Mouse (Mus musculus) brain, adult 2 months (tissue): ENCODE data around the gene Slc4a2.

Source experiments
- DNase-seq: peaks from one replicate; pipeline ENCODE4 v3.0.0; 2011; ENCODE audit warnings: low read depth, low spot score

The Slc4a2 gene

GRCm38 (mm10) chr5:24423129-24424003, at the start of gene Slc4a2, which contains the start of gene Cdk5:
Gene Slc4a2 (plus strand): TSS chr5:24423837.
Gene Cdk5 (minus strand): TSS chr5:24423530.
- DNase-seq = peak; percentile 100

- peak; percentile 63 for DNase-seq
Observed at GRCm38 (mm10) chr5:24374216-24374615, 49.4 kb upstream of the Slc4a2 start.

GRCm38 (mm10) chr5:24374666-24375328, 48.8 kb upstream of the Slc4a2 start:
- DNase-seq = peak; percentile 24

- no peak for DNase-seq
Observed at GRCm38 (mm10) chr5:24378700-24379099, 44.9 kb upstream of the Slc4a2 start.

DNA sequence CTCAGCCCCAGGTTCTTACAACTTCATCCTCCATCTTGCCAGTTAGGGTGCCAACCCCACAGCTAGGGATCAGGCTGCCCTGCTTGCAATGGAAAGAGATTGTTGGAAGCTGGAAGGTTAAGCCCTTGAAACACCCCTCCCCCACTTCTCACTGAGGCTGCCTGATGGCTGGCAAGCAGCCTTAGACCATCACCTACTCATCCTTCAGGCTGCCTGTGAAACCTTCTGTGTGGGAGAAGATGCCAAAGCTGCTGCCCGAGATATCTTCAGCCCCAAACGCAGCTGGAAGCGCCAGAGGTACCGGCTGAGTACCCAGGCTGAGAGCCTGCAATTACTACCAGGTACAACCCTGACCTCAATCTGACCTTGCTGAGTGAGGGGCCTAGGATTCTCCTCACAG, 44.1 kb upstream of the Slc4a2 start:
- DNase-seq = peak; percentile 59

DNA sequence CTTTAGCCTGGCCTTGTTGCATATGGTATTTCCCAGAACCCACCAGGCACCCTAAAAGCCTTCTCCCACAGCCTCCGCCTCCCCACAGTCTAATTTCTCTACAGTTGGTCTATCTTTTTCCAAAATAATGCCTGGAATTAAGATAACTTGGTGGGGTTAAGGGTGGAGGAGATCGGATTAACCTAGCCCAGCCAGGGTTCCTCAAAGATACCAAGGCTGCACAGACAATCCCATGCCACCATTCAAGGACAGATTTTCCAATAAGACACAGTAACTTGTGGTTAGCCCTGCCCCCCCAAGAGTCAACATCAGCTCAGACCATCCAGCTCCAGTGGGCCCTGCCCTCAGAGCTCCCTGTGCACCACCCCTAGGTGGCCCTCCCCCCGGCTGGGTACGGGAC, 43.1 kb upstream of the Slc4a2 start:
- no peak for DNase-seq

- DNase-seq = no peak
Observed at GRCm38 (mm10) chr5:24381486-24381885, 42.2 kb upstream of the Slc4a2 start.

DNA sequence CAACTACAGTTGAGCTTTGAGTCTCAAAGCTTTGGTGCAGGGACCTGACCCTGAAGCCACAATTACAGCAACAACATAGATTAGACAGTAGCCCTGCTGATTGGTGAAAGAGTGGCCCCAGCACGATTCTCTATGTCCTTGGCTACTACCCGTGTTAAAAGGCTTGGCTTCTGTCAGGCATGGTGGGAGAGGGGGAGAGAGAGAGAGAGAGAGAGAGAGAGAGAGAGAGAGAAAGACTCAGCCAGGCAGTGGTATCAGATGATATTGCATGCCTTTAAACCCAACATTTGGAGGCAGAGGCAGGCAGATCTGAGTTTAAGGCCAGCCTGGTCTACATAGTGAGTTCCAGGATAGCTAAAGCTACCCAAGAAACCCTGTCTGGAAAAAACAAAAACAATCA, 41.6 kb upstream of the Slc4a2 start:
- DNase-seq = no peak

DNA sequence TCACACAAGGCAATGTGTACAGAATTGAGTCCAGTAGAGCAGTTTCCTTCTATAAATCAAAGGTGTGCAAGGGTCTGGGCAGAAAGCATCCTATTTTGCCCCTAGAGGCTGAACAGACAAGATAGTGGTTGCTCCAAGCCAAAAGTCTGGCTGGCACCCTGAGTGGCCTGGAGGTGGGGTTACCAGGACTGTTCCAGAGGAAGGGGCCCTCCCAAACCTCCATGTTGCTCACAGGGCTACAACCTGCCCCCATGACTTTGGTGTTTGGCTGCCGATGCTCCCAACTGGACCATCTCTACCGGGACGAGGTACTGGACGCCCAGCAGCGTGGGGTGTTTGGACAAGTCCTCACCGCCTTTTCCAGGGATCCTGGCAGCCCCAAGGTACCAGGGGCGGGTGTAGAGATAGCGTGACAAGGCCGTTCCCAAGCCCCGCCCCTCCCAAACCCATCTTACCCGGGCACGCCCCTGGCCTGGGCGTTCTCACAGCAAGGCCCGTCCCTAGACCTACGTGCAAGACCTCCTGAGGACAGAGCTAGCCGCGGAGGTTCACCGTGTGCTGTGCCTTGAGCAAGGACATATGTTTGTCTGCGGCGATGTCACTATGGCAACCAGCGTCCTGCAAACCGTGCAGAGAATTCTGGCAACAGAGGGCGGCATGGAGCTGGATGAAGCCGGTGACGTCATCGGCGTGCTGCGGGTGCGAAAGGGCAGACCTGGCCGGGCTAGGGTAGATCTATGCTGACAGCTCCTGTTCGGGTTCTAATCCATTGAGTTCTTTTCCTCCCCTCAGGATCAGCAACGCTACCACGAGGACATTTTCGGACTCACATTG, 40.4 kb upstream of the Slc4a2 start:
- DNase-seq = peak; percentile 99

- peak; percentile 82 for DNase-seq
Observed at GRCm38 (mm10) chr5:24384407-24384806, 39.2 kb upstream of the Slc4a2 start.

DNA sequence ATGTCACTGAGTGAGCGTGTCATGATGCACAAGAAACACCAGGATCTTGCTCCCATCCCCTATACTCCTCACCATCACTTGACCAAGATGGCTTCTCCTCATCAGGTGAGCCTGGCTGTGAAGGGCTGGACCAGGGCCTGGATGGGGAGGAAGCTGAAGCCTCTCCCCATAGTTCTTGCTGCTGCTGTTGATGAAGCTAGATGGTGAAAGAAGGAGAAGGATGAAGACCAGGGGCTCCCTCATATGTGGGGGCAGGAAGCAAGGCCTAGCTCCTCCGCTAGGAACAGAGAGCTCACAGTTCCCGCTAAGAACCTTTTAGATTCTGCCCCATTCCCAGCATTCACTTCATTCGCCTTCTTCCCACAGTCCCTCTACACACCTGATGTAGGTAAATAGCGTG, 38.3 kb upstream of the Slc4a2 start:
- no peak for DNase-seq

DNA sequence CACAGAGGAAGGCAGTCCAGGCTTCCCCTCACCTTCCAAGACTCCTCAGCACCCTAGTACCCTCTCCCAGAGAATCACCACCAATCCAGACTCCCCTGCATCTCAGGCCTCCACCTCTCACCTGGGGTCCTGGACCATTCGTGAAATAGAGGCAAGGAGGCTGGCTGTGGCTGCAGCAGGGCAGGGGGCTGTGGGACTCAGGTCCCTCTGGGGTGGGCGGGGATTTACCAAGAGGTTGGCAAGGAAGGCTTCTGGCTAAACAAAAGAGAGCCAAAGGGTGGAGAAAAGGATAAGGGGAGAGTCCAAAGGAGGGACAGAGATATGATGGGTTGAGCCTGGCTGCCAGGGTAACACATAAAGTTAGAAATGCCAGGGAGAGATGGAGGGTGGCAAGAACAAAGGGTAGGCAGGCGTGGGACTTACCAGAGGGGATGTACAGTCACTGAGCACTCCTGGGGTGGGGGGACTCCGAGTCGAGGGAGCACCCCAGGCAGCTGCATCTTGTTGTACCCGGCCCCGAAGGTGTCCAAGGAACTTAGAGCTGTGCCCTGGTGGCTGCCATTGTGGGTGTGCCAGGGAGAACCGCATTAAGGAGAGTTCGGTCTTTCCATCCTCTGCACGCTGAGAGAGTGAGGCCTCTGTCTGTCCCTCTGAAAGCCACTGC, 37.6 kb upstream of the Slc4a2 start:
- DNase-seq = no peak

DNA sequence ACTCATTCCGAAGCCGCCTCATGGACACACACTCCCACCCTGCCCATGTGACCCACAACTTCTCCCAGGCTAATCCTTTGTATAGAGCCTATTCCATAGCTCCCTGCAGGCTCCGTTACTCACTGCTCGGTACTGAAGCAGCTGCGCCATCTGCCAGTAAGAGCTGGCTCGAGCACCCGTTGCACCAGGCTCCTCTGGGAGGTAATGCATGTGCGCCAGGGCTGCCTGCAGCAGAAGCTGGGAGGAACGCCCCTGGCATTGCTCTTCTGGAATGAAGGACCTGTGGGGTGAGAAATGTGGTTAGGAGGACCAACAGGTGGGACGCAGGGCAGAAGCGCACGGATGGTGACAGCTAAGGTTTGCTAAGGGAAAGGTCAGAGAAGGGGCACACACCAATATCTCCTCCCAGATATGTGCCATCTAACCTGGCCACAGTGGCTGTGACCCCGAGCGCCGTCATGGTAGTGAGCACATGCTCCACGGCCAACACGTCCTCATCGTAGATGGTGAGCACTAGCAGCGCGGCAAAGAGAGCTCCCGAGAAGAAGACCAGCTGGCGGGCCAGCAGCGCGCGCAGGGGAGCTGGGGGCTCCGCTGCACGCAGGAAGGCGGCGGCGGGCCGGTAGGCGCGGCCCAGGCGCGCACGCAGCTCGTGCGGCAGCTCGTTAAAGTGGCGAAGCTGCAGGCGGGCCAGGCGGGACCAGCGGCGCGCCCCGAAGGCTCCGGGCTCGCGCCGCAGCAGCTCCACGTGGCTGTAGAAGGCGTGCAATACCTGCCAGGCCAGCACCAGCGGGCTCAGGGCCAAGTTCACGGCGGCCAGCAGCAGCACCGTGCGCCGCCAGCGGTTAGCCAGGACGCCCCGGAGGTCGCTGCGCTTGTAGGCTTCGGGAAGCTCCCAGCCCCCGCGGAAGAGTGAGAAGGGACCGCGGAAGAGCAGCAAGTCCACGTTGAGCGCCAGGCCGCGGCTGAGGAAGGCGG, 36.1 kb upstream of the Slc4a2 start:
- peak; percentile 92 for DNase-seq

DNA sequence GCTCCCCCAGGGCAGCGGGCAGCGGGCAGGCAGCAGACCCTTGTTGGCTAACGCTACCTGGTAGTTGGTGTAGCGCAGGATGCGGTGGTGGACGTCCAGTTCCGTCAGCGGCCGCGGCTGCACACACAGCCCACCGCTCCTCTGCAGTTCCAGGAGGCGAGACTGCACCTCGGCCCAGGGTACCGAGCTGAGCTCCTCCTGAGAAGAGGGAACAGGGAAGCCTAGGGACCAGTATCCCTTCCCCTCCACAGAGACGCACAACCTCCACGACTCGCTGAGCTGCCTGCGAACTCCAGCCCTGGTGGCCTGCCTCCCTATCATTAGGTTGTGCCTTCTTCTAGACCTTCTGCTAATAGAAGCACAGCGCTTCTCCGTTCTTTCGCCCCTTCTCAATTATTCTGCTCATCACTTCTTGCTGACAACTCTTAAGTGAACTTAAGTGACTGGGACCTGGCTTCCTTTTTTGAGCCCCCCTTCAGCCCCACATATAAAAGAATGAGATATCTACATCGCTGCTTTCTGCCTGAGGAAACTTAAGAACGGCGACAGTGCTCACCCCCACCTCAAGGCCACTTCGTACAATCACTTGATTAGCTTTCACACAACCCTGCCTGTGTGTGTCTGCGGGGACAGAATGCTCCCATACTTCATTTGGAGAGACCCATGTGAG, 35.3 kb upstream of the Slc4a2 start:
- no peak for DNase-seq

- peak; percentile 39 for DNase-seq
Observed at GRCm38 (mm10) chr5:24389011-24389657, 34.5 kb upstream of the Slc4a2 start.

DNA sequence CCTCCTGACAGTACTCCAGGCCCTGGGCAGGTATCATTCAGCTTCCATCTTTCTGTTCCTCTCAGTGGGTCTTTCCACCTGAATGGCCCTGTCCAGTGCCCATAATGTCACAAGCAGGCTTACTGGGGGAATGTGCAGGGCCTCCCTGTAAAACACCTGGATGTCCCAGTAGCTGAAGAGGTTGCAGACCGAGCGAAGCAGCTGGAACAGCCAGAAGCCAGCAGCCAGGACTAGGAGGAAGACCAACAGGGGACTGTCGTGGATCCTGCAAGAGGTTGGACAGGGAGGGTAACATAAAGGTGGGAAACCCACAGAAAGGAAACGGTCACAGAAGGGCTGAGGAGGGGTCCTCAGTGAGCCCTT, 34.0 kb upstream of the Slc4a2 start:
- DNase-seq = no peak

GRCm38 (mm10) chr5:24391864-24392263, 31.8 kb upstream of the Slc4a2 start, which contains the start of gene Atg9b:
Gene Atg9b (minus strand): TSS chr5:24392143.
- no peak for DNase-seq

DNA sequence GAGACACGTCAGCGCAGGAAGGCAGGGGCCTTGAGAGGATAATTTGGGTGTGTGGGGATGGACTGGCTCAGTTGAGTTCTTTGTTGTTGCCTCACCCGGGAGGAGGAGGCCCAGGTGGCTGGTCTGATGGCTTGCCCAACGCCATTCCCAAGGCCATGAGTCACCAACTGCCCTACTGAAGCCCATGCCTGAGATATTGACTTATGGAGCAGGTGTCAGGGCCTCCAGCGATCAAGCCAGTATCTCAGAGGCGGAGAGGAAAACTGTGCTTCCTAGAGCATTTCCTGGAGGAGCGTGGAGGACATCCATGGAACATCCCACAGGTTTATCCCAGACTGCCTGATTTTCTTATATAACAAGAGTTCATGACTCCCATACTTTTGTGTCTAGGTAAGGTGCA, 30.9 kb upstream of the Slc4a2 start:
- no peak for DNase-seq

DNA sequence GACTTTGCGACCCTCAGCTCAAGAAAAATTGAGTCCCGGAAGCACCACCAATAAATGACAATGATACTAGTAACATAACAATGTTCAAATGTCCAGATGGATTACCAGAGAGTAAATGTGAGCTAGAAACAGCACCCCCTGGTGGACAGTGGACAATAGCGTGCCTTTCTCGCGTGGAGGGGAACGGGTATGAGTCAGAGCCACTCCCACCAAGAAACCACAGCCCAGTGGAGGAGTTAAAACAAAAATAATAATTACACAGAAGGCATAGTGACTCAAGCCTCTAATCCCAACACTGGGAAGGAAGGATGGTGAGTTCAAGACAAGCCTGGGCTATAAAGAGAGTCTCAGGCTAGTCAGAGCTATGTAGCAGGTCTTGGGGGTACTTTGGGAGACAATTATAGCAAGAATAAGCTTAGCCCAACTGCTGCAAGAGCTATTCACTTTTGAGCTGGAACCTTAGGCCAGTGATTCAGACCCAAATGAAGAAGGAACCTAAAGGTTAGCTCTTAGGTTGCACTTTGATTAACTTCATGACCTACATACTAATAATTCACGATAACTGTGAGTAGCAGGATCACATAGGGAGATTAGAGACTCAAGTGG, 30.1 kb upstream of the Slc4a2 start, which contains the start of gene Abcb8:
Abcb8 (plus strand) TSS at position 272 of the 606 bp plus-strand sequence.
- DNase-seq = peak; percentile 93
